Mouse (Mus musculus): ENCODE data around the gene Zeb2. TPM values are rescaled to one million over a fixed set of nuclear protein-coding genes. Genes with fewer than 3 reads are reported as not detected.
"Not testable (repeated sequence)": the region's sequence is repeated elsewhere in the genome, so short reads cannot be mapped to it uniquely, and the experiment has no call there.

Zeb2 gene
- polyA plus RNA-seq, 1 experiment = 59.0 TPM

DNA sequence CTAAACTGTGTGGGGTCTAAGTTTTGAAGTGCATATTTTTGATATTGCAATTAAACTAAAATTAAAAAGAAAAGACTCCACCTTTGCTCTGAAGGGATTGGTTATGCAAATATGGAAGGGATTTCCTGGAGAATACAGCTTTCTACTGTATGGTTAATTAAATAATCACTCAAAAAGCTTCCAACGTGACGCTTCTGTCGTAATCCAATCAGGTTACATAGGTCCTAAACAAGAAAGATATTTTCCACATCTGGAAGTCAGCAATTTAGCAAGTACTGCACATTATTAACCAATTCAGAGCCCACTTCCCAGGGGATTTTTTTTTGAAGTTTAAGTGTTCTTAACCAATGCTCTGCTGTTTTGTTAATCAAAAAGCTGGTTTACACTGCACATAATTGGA, 3.3 kb downstream of the Zeb2 start:
- Histone ChIP-seq H3K4me1 (ENCODE audit: control insufficient read depth, insufficient read depth, low read length) (no peaks in the 10 kb centered on the region; the same call in 1 of the 2 replicates), H3K4me3 (replicated peaks; ENCODE audit: extremely low read depth, low read depth, low read length) (no peak overlapping the region)
- WGBS = 65% methylated on average over 3 of the region's 3 CpGs
- no peak for TF ChIP-seq CTCF (IDR thresholded peaks at IDR 0.05; ENCODE audit: insufficient read depth, low read length)
- no peak for TF ChIP-seq POLR2A (IDR thresholded peaks at IDR 0.05; ENCODE audit: borderline replicate concordance, extremely low read depth, low read depth, low read length)
- DNase-seq = no peak

DNA sequence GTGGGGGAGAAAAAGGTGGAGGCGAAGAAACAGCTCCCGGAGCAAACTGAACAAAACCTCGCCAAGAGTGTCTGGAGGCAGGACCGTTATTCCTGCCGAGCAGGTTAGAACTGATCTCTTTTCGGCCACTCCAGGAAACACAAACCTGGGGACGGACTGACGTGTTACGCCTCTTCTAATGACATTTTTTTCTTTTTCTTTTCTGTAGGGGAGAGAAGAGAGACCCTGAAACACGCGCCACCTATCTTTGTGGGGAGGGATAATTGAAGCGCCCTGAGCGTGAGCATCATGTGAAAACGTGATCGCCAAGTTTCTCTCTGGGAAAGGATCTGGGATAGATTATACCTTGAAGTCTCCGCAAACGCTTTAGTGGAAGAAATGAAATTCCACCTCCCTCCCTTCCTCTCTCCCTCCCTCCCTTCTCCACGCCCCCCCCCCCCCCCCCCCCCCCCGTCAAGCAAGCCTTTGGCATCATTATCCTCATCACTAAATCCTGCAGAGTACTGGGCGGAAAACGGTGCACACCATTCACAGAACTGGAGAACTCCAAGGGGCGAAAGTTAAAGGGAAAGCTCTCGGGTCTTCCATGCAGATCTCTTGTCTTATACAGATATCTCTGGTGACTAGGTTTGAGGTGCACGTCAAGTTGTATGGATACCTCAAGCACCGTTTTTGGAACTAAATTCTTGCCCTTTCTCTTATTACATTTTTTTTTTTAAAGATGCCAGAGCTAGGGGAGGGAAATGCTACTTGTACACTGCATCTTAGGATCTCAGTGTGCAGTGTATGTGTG, 4.1 kb downstream of the Zeb2 start:
- DNase-seq = no peak
- Histone ChIP-seq H3K4me3 (replicated peaks; ENCODE audit: extremely low read depth, low read depth, low read length) (peak overlapping the region; percentile 90), H3K4me1 (ENCODE audit: control insufficient read depth, insufficient read depth, low read length) (no peaks in the 10 kb centered on the region; the same call in 1 of the 2 replicates)
- 4% methylated on average over 23 of the region's 25 CpGs for WGBS
- peak; percentile 27; the same call in 1 of the 2 replicates for TF ChIP-seq CTCF (IDR thresholded peaks at IDR 0.05; ENCODE audit: insufficient read depth, low read length)
- peak; percentile 53; the same call in 1 of the 2 replicates for TF ChIP-seq POLR2A (IDR thresholded peaks at IDR 0.05; ENCODE audit: borderline replicate concordance, extremely low read depth, low read depth, low read length)

DNA sequence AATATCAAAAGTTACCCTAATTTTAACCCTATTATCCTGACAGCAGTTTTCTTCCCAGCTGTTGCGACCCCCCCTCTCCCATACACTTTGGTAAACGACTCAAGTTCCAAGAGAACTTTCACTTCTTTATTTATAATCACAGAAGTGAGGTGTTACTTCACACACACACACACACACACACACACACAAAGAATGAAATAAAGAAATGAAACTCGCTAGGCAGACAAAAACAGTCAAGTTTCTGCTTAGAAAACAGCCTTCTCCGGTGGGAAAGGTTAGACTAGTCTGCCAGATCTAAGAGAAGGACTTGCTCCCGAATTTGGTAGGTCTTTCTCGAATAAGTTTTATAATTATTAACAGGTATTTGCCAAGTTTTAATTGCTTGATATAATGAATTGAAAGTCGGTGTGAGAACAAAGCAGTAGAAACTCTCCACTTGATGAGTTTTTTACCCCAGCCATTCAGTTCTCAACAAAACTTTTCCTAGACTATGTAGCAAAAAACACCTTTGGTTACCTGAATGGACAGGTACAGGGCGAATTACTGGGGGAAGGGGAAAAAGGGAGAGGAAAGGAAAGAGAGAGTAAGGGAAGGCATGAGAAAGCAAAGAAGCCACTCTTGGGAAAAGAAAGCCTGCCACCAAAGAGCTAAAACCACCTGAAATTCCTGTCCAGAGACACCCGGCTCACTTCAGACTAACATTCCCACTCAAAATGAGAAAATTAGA, 5.0 kb downstream of the Zeb2 start:
- Histone ChIP-seq H3K4me1 (ENCODE audit: control insufficient read depth, insufficient read depth, low read length) (peaks cover 2% of the 10 kb centered on the region; the same call in 1 of the 2 replicates), H3K4me3 (replicated peaks; ENCODE audit: extremely low read depth, low read depth, low read length) (peak overlapping the region; percentile 90)
- TF ChIP-seq POLR2A (IDR thresholded peaks at IDR 0.05; ENCODE audit: borderline replicate concordance, extremely low read depth, low read depth, low read length) (no peak), CTCF (IDR thresholded peaks at IDR 0.05; ENCODE audit: insufficient read depth, low read length) (no peak)
- 7% methylated on average over 9 of the region's 9 CpGs for WGBS
- no peak for DNase-seq

DNA sequence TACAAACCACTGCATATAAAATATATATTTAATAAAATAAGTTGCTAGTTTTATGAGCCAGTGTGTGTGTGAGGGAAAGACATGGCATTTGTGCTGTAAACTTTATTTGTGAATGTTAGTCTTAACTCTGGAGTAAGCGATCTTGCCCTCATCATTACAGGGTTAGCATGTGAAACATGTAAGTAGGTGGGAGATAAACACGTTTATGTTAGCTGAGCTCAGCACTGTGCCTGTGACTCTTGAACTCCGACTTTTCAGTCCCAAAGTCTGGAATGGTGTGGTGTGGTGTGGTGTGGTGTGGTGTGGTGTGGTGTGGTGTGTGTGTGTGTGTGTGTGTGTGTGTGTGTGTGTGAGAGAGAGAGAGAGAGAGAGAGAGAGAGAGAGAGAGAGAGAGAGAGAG, 5.6 kb downstream of the Zeb2 start:
- 7% methylated on average over 3 of the region's 3 CpGs for WGBS
- DNase-seq = not testable (repeated sequence)
- peak overlapping the region; percentile 71 for H3K4me3 ChIP-seq (replicated peaks; ENCODE audit: extremely low read depth, low read depth, low read length)

DNA sequence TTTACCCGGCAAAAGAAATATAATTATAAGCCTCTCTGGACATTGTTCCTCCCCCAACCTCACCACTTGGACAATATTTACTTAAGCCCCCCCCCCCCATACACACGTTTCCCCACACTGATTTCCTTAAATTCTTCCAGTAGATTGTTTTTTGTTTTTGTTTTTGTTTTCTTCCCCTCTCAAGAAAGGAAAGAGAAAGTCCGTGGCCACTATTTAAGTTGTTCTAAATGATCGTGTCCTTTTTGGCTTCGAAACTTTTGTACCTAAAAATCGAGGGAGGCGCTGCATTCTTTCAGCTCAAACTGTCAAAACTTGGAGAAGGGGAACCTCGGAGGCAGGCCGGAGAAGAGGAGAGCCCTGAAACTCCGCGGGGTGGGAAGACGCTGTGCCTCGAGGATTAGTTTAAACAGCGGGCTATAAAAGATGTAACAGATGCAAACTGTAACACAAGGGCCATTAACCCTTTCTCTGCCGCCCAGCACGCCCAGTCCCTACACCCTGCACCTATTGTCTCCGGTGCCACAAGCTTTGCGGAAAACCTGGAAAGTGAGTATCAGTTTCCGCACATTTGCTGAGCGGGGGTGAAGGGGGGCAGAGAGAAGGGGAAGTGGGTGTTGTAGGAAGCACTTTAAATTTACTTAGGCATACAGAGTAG, 6.3 kb downstream of the Zeb2 start:
- TF ChIP-seq CTCF (IDR thresholded peaks at IDR 0.05; ENCODE audit: insufficient read depth, low read length) (no peak), POLR2A (IDR thresholded peaks at IDR 0.05; ENCODE audit: borderline replicate concordance, extremely low read depth, low read depth, low read length) (no peak; the same call in 1 of the 2 replicates)
- H3K4me1 ChIP-seq (ENCODE audit: control insufficient read depth, insufficient read depth, low read length) = peaks cover 2% of the 10 kb centered on the region; the same call in 1 of the 2 replicates
- H3K4me3 ChIP-seq (replicated peaks; ENCODE audit: extremely low read depth, low read depth, low read length) = peak overlapping the region; percentile 87
- WGBS = 1% methylated on average over 20 of the region's 20 CpGs
- DNase-seq = peak; percentile 53

More for the DNA sequence above, 5.6 kb downstream of the Zeb2 start:
- H3K4me1 ChIP-seq (ENCODE audit: control insufficient read depth, insufficient read depth, low read length) = not testable (repeated sequence)

DNA sequence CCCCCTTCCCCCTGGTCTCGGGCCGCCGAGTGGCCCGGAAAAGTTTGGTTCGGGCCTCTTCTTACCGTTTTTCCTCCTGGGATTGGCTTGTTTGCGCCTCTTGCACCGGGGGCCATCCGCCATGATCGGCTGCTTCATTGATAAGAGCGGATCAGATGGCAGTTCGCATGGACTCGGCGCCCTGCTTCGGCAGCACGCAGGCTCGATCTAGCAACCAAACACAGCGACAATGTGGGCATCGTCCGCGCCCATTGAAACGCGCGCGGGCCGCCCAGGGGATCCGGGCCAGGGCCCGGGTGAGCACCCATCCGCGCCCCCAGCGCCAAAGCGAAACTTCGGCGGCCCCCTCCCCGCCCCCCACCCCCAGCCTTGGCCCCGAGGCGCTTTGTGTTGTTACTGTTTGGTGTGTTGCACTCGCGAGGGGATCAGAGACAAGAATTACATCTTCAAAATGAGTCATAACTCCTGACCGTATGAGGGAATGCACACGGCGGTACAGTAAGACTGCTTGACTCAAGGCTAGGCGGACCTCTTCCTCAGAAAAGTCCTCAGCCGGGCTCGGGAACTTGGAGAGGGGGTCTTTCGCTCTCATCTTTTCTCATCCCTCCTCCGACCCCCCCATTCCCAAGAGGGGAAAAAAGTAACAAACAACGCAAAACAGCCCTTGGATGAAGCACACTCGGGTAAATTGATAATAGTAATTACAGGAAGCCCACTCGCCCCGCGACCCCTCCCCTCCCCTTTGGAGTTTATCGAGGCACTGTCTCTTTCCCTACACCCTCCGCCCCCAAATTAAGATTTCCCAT, 7.0 kb downstream of the Zeb2 start:
- TF ChIP-seq CTCF (IDR thresholded peaks at IDR 0.05; ENCODE audit: insufficient read depth, low read length) = no peak
- peak; percentile 23; the same call in 1 of the 2 replicates for TF ChIP-seq POLR2A (IDR thresholded peaks at IDR 0.05; ENCODE audit: borderline replicate concordance, extremely low read depth, low read depth, low read length)
- Histone ChIP-seq H3K4me1 (ENCODE audit: control insufficient read depth, insufficient read depth, low read length) (peaks cover 4% of the 10 kb centered on the region; the same call in 1 of the 2 replicates), H3K4me3 (replicated peaks; ENCODE audit: extremely low read depth, low read depth, low read length) (peak overlapping the region; percentile 80)
- under 1% methylated on average over 54 of the region's 54 CpGs for WGBS
- DNase-seq = peak; percentile 68

DNA sequence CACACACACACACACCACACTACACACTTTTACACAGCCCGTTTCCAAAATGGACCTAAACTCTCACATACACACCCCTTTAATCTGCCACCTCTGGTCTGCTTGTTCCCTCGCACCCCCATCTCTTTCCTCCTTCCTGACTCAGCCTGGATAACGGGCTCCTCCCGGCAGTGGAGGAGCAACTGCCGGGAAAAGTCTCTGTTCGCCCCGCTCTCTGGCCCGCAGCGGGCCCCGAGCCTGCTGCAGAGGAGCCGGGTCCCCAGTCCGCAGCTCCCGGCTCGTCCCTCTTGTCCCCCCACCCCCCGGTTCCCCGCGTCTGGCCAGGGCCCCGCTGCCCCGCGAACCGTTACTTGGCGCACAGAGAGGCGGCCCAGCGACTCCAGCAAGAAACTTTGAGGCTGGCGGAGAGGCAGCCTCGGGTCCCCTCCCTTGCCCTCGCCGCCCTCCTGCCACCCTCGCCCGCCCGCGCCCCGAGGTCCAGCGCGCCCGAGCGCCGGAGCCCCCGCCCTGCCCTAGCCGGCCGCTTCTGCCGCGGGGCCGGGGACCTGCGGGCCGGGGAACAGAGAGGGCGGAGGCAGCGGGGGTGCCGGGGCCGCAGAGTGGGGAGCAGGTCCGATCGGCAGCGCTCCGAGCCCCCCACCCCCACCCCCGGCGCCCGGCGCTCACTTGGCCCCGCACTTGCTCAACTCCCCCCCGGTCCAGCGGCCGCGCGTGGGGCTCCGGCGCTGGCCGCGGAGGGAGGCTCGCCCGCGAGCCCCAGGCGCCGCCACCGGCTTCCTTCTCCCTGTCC, 7.8 kb downstream of the Zeb2 start:
- Histone ChIP-seq H3K4me3 (replicated peaks; ENCODE audit: extremely low read depth, low read depth, low read length) (peak overlapping the region; percentile 80), H3K4me1 (ENCODE audit: control insufficient read depth, insufficient read depth, low read length) (peaks cover 8% of the 10 kb centered on the region; the same call in 1 of the 2 replicates)
- DNase-seq = peak; percentile 43
- 2% methylated on average over 62 of the region's 74 CpGs for WGBS
- peak; percentile 30; the same call in 1 of the 2 replicates for TF ChIP-seq POLR2A (IDR thresholded peaks at IDR 0.05; ENCODE audit: borderline replicate concordance, extremely low read depth, low read depth, low read length)
- TF ChIP-seq CTCF (IDR thresholded peaks at IDR 0.05; ENCODE audit: insufficient read depth, low read length) = no peak

DNA sequence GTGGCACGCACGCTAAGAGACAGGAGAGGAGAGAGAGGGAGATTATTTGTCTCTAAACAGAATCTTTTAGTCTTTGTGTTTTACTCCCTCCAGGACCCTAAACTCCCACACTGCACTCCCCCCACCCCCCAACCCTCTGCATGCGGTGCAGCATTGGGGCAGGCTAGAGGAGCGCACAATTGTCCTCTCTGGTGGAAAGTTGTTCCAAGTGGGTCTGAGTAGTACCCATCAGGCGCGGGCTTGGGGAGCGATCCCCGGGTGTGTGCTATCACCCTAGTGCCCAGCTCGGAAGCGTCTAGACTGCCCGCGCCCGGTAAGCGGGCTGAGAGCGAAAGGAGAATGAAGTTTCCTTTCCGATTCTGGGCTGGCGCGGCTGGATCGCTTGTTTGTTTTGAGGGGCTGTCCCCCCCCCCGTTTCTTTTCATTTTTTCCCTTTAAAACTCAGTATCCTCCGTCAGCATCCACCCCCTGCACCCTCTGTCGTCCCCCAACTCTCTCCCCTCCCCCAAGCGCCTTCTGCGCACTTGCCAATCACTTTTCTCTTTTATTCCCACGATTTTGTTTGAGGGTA, 8.6 kb downstream of the Zeb2 start:
- Histone ChIP-seq H3K4me3 (replicated peaks; ENCODE audit: extremely low read depth, low read depth, low read length) (peak overlapping the region; percentile 80), H3K4me1 (ENCODE audit: control insufficient read depth, insufficient read depth, low read length) (peaks cover 8% of the 10 kb centered on the region; the same call in 1 of the 2 replicates)
- DNase-seq = peak; percentile 40
- 1% methylated on average over 25 of the region's 25 CpGs for WGBS
- no peak for TF ChIP-seq POLR2A (IDR thresholded peaks at IDR 0.05; ENCODE audit: borderline replicate concordance, extremely low read depth, low read depth, low read length)
- TF ChIP-seq CTCF (IDR thresholded peaks at IDR 0.05; ENCODE audit: insufficient read depth, low read length) = no peak
